Mouse (Mus musculus) midbrain, embryonic 11.5 days (tissue): ENCODE results near the gene Oprd1. TPM values are rescaled to one million over a fixed set of nuclear protein-coding genes. Genes with fewer than 3 reads are reported as not detected.

ENCODE experiments used
- ATAC-seq: fragments of 200-750 bp; cut with Nextera tagmentation; 2 replicates; pipeline ENCODE4 v1.8.0; 2017; ENCODE audit warnings: moderate TSS enrichment, moderate library complexity; ENCODE audit not compliant: low FRiP score
- DNase-seq: peaks from one replicate; pipeline ENCODE4 v3.0.0; 2015; ENCODE audit warnings: low spot score; ENCODE audit errors: missing footprints
- H3K27ac ChIP-seq: fragments of 300-500 bp; sonication (generic); 2 replicates; pipeline ENCODE4 v1.5.1; 2014; ENCODE audit warnings: low read depth, low read length
- H3K27me3 ChIP-seq: fragments of 300-500 bp; sonication (generic); 2 replicates; pipeline ENCODE4 v1.6.1; 2014; ENCODE audit warnings: mild to moderate bottlenecking, low read length, moderate library complexity, mixed read lengths; ENCODE audit not compliant: control insufficient read depth, insufficient read depth
- H3K36me3 ChIP-seq: fragments of 300-500 bp; sonication (generic); 2 replicates; pipeline ENCODE4 v1.6.1; 2014; ENCODE audit warnings: mild to moderate bottlenecking, low read length, moderate library complexity, mixed read lengths; ENCODE audit not compliant: control insufficient read depth, insufficient read depth
- H3K4me1 ChIP-seq: fragments of 300-500 bp; sonication (generic); 2 replicates; pipeline ENCODE4 v1.6.1; 2014; ENCODE audit warnings: low read length; ENCODE audit not compliant: control insufficient read depth, insufficient read depth
- H3K4me2 ChIP-seq: fragments of 300-500 bp; sonication (generic); 2 replicates; pipeline ENCODE4 v1.6.1; 2014; ENCODE audit warnings: mild to moderate bottlenecking, moderate library complexity
- H3K4me3 ChIP-seq: fragments of 300-500 bp; sonication (generic); 2 replicates; pipeline ENCODE4 v1.5.1; 2014; ENCODE audit warnings: low read depth, low read length
- H3K9ac ChIP-seq: fragments of 300-500 bp; sonication (generic); 2 replicates; pipeline ENCODE4 v1.6.1; 2014; ENCODE audit warnings: low read length
- H3K9me3 ChIP-seq: fragments of 300-500 bp; sonication (generic); 2 replicates; pipeline ENCODE4 v1.6.1; 2016; ENCODE audit warnings: low read length; ENCODE audit not compliant: control insufficient read depth
- WGBS: fragments of 180-500 bp; shearing (Covaris S2); extraction: QIAGEN DNeasy Blood & Tissue Kit; methylation state at CpG from one replicate; pipeline ENCODE4 v1.1.7; 2014; 5-methylcytosine and 5-hydroxymethylcytosine counted together
- polyA plus RNA-seq: library from polyadenylated mRNA; unstranded; fragments of >200 nt; fragmentation: Nextera tagmentation; extraction: Ambion mirVana; gene quantifications from 2 replicates; pipeline ENCODE4 v1.2.1, GENCODE M21; 2014

The Oprd1 gene
- polyA plus RNA-seq, 1 experiment from 2014 or later: 0.08 TPM

- Histone ChIP-seq H3K4me2 (no peak overlapping the region), H3K27me3 (peaks cover 37% of the 10 kb centered on the region), H3K9me3 (no peaks in the 10 kb centered on the region), H3K36me3 (no peaks in the 10 kb centered on the region), H3K9ac (no peak overlapping the region), H3K27ac (no peak overlapping the region), H3K4me3 (no peak overlapping the region), H3K4me1 (peaks cover 5% of the 10 kb centered on the region)
- 74% methylated on average over 5 of the region's 5 CpGs for WGBS
- ATAC-seq: no peak
- no peak for DNase-seq
Measured at GRCm38 (mm10) chr4:132146201-132146600, 1.9 kb upstream of the Oprd1 start.

GRCm38 (mm10) chr4:132145092-132145491 is 806 bp upstream of the Oprd1 start:
- Histone ChIP-seq H3K9me3 (no peaks in the 10 kb centered on the region), H3K27ac (no peak overlapping the region), H3K4me1 (peaks cover 5% of the 10 kb centered on the region), H3K36me3 (no peaks in the 10 kb centered on the region), H3K4me3 (no peak overlapping the region), H3K9ac (no peak overlapping the region), H3K27me3 (peaks cover 37% of the 10 kb centered on the region), H3K4me2 (no peak overlapping the region)
- DNase-seq: peak; percentile 88
- WGBS: 45% methylated on average over 10 of the region's 10 CpGs
- ATAC-seq: no peak

- no peaks in the 10 kb centered on the region for H3K36me3 ChIP-seq
- ATAC-seq: no peak
- no peak overlapping the region for H3K4me3 ChIP-seq
- no peaks in the 10 kb centered on the region for H3K9me3 ChIP-seq
- 94% methylated on average over 2 of the region's 2 CpGs for WGBS
- no peak overlapping the region for H3K4me2 ChIP-seq
- H3K27ac ChIP-seq: no peak overlapping the region
- no peaks in the 10 kb centered on the region for H3K4me1 ChIP-seq
- no peak for DNase-seq
- H3K9ac ChIP-seq: no peak overlapping the region
- H3K27me3 ChIP-seq: peaks cover 14% of the 10 kb centered on the region
Measured at GRCm38 (mm10) chr4:132138640-132139039, 5.6 kb downstream of the Oprd1 start.

- H3K9me3 ChIP-seq: no peaks in the 10 kb centered on the region
- H3K4me2 ChIP-seq: no peak overlapping the region
- 83% methylated on average over 7 of the region's 7 CpGs for WGBS
- H3K27ac ChIP-seq: no peak overlapping the region
- no peak overlapping the region for H3K4me3 ChIP-seq
- ATAC-seq: no peak
- H3K27me3 ChIP-seq: peaks cover 2% of the 10 kb centered on the region; the same call in 1 of the 2 replicates
- H3K36me3 ChIP-seq: no peaks in the 10 kb centered on the region
- H3K9ac ChIP-seq: no peak overlapping the region
- no peaks in the 10 kb centered on the region for H3K4me1 ChIP-seq
- DNase-seq: no peak
Measured at GRCm38 (mm10) chr4:132137013-132137412, 7.3 kb downstream of the Oprd1 start.

- H3K27ac ChIP-seq: no peak overlapping the region
- no peak for ATAC-seq
- H3K4me2 ChIP-seq: no peak overlapping the region
- H3K9me3 ChIP-seq: no peaks in the 10 kb centered on the region
- H3K4me1 ChIP-seq: peaks cover 6% of the 10 kb centered on the region
- no peak for DNase-seq
- H3K9ac ChIP-seq: no peak overlapping the region
- H3K27me3 ChIP-seq: no peaks in the 10 kb centered on the region
- H3K36me3 ChIP-seq: no peaks in the 10 kb centered on the region
- H3K4me3 ChIP-seq: no peak overlapping the region
- WGBS: 69% methylated on average over 16 of the region's 16 CpGs
Measured at GRCm38 (mm10) chr4:132133920-132134319, 10.4 kb downstream of the Oprd1 start.

GRCm38 (mm10) chr4:132133381-132133780 is 10.9 kb downstream of the Oprd1 start:
- no peak for ATAC-seq

GRCm38 (mm10) chr4:132132297-132132696 is 12.0 kb downstream of the Oprd1 start:
- no peaks in the 10 kb centered on the region for H3K27me3 ChIP-seq
- 79% methylated on average over 7 of the region's 7 CpGs for WGBS
- ATAC-seq (no peak), DNase-seq (no peak)
- H3K27ac ChIP-seq: no peak overlapping the region
- H3K4me1 ChIP-seq: peaks cover 8% of the 10 kb centered on the region
- H3K36me3 ChIP-seq: no peaks in the 10 kb centered on the region
- H3K9ac ChIP-seq: no peak overlapping the region
- H3K4me2 ChIP-seq: no peak overlapping the region
- no peak overlapping the region for H3K4me3 ChIP-seq
- H3K9me3 ChIP-seq: no peaks in the 10 kb centered on the region

More at GRCm38 (mm10) chr4:132133381-132133780, 10.9 kb downstream of the Oprd1 start:
- H3K36me3 ChIP-seq: no peaks in the 10 kb centered on the region
- peaks cover 8% of the 10 kb centered on the region for H3K4me1 ChIP-seq
- H3K27ac ChIP-seq: no peak overlapping the region
- H3K9ac ChIP-seq: no peak overlapping the region
- no peak overlapping the region for H3K4me3 ChIP-seq
- DNase-seq: no peak
- H3K27me3 ChIP-seq: no peaks in the 10 kb centered on the region
- H3K9me3 ChIP-seq: no peaks in the 10 kb centered on the region
- 92% methylated on average over 5 of the region's 5 CpGs for whole genome bisulfite sequencing
- H3K4me2 ChIP-seq: no peak overlapping the region

GRCm38 (mm10) chr4:132131790-132132189 is 12.5 kb downstream of the Oprd1 start:
- H3K36me3 ChIP-seq: no peaks in the 10 kb centered on the region

GRCm38 (mm10) chr4:132131116-132131515 is 13.2 kb downstream of the Oprd1 start:
- H3K27ac ChIP-seq: no peak overlapping the region

More at GRCm38 (mm10) chr4:132131790-132132189, 12.5 kb downstream of the Oprd1 start:
- no peak overlapping the region for H3K4me3 ChIP-seq
- ATAC-seq: no peak
- no peak overlapping the region for H3K27ac ChIP-seq
- H3K9ac ChIP-seq: no peak overlapping the region
- no peaks in the 10 kb centered on the region for H3K9me3 ChIP-seq
- no peak for DNase-seq
- H3K27me3 ChIP-seq: no peaks in the 10 kb centered on the region
- WGBS: 95% methylated on average over 7 of the region's 7 CpGs
- H3K4me1 ChIP-seq: peaks cover 8% of the 10 kb centered on the region
- no peak overlapping the region for H3K4me2 ChIP-seq

More at GRCm38 (mm10) chr4:132131116-132131515, 13.2 kb downstream of the Oprd1 start:
- no peak for ATAC-seq
- no peak overlapping the region for H3K9ac ChIP-seq
- H3K9me3 ChIP-seq: no peaks in the 10 kb centered on the region
- H3K4me2 ChIP-seq: no peak overlapping the region
- no peaks in the 10 kb centered on the region for H3K27me3 ChIP-seq
- peaks cover 8% of the 10 kb centered on the region for H3K4me1 ChIP-seq
- 86% methylated on average over 9 of the region's 9 CpGs for WGBS
- H3K36me3 ChIP-seq: no peaks in the 10 kb centered on the region
- no peak for DNase-seq
- no peak overlapping the region for H3K4me3 ChIP-seq
